Mouse (Mus musculus): ENCODE results near the gene Smc6. TPM values are rescaled to one million over a fixed set of nuclear protein-coding genes. Genes with fewer than 3 reads are reported as not detected.

The Smc6 gene
- total RNA-seq, 2 experiments from 2014 or later, result 60.5 to 62.7 TPM

DNA sequence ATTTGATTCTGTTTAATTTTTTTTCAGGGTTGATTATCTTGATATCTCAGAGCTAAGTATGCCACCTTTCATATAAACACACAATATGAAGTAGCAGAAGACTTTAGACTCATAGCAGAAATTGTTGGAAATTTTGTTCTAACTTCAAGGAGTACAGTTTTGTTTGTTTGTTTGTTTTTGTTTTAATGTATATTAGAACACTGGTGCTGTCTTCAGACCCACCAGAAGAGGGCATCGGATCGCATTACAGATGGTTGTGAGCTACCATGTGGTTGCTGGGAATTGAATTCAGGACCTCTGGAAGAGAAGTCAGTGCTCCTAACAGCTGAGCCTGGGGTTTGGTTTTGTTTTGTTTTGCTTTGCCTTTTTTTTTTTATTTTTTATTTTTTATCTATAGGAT, 20.7 kb downstream of the Smc6 start:
- DNase-seq, result no peak

DNA sequence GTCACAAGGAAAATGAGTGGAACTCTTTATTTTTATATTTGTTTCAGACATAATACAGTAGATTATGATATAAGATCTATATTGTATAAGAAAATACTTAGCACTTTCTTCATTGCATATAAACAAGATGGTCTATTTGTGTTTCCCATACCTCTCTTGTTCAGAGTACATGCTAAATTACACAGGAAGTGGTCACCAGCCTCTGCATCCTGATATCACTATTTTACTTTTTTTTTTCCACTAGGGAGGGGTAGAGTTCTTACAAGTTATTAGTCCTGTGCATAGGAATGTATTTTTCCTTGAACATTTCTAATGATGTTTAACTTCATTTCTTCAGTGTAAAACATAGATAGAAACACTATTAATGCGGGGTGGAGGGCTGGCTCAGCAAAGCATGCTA, 35.2 kb downstream of the Smc6 start:
- no peak for DNase-seq

DNA sequence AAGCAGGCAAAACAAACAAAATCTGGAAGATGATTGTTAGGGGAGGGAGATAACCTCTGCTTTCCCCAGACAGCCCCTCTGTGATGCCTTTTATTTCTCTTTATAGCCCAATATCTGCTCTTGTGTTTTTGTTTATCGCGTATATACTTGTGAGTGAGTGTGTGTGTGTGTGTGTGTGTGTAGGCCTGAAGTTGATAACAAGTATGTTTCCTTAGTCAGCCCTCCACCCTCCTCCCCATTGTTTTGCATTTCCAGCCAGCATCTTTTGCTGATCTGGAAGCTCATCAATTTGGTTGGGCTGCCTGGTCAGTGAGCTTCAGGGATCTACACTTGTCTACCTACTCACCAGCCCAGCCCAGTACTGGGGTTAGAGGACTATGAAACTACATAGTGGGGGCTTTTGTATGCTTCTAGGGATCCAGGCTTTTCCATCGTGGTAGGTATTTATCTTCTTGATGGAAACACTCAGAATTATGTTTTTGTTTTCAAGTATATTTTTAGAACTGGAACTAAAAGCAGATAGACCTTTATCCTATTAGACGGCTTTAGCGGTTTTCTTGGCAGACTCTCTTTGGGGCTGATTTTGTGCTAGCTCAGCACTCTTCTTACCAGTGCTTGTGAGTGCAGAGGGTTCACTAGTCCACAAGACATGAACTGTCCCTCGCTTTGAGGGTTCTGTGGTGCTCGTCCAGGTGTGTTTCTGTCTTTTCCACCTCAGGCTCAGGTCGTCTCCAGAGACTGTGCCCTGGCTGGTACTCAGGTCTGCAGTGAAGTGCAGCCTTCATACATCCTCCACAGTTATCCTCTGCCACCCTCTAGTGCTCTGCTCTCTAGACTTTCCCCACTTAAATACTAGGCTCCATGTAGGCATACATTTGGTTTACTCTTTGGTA, 41.3 kb downstream of the Smc6 start:
- no peak for DNase-seq

DNA sequence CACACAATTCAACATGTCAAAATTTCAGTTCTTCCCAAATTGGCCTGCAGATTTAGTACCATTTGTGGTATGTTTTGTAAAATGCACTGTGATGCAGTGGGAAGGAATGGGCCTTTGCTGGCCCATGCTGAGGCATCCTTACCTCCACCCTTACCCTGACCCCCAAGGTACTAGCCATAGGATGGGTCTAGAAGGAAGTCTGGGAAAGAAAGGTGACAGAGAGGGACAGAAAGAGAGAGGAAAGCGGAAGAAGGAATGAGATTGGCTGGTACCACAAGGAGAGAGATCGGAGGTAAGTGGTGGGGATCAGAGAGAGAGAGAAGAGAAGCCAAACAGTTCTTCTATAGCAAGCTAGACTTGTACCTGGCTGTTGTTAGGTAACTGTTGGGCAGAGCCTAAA, 45.4 kb downstream of the Smc6 start:
- DNase-seq, result no peak

DNA sequence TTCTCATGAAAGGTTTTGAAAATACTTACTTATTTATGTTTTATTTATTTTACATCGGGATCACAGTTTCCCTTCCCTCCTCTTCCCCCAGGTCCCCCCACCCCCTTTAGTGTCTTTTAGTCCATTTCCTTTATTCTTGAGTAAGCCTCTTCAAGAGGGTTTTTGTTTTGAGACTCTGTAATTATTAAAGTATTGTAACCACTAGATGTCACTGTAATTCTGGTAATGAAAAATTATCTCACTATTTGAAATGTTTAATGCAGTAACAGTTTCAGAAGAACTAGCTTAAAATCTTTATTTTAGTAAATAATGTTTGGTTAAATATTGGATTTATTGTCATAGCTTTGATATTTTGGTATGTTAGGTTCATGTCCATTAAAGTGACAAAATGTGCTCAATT, 48.2 kb downstream of the Smc6 start:
- DNase-seq, result no peak

DNA sequence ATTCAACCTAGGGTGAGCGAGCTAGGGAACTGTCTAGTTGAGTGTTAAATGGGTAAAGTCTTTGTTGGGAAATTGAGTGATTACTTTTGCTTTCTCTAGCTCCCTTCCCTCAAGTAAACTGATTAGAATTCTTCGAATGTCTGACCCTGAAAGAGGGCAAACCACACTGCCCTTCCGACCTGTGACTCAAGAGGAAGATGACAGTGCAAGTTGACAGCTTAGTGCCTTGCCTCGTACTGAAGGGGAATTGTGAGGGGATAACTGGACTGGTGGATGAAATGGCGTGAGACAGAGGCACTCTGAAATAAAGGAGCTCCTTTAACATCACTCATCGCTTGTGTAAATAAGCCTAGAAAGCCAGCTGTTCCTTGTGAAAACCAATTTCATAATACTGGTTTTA, 52.0 kb downstream of the Smc6 start:
- no peak for DNase-seq

DNA sequence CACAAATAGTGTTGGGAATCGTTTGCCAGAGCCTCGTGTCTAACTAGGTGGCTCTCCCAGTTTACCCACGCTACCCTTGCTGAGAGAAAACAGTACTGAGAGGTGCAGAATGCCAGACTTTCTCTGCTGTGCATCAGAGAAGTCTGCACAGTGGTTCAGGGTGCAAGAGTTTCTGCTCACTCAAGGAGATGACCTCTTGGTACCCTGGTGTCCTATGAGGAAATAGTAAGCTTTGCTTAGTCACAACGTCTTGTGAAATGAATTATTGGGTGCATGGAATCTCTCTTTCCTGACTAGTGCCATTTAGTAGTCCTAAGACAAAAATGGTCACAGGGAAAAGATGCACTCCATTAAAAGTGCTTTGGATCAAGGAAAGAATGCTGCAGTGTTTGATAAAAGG, 58.8 kb downstream of the Smc6 start:
- no peak for DNase-seq

DNA sequence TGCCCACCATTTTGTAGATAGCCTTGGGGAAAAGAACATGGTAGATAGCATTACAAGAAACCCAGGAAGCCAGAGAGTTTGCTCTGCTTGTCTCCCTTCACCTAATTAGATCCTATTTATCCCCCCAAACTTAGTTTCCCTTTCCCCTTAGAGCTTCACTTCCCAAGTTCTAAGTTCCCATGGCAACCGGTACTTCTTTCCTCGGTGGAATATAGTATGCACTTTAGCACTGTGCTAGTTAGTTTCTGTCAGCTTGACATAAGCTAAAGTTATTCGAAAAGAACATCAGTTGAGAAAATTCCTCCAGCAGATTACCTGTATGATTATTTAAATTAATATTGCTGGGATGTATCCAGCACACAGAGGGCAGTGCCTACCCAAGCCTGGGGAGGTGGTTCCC, 60.8 kb downstream of the Smc6 start:
- no peak for DNase-seq

DNA sequence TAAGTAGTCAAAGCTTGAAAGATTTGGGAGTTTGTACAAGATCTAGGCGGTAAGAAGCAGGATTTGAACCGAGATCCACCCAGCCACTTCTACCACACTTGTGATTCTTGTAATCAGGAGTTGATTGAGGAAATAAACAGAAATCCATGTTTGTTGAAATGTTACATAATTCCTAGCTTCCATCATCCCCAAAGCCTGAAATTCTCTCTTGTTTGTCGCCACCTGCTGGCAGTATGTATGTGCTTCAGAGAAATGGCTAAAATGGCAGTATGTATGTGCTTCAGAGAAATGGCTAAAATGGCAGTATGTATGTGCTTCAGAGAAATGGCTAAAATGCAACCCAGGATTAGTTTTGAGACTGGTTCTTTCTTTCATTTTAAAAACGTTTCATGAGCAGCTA, 71.2 kb downstream of the Smc6 start:
- DNase-seq, result peak; percentile 63

DNA sequence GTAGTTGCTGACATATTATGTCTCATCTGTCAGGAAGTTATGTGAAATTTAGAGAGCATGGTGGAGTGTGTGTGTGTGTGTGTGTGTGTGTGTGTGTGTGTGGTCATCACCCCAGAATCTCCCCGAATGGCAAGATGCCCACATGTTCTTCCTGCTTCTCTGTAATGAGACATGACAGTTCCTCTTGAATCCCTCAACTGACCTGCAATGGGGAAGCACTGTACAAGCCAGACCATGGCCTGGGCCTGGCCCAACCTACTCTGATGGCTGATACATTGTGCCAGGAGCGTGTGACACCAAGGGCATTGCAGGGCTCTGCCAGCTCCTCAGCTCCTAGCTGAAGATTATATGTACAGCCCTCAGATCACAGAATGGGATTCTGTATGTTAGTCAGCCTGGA, 72.6 kb downstream of the Smc6 start:
- no peak for DNase-seq

DNA sequence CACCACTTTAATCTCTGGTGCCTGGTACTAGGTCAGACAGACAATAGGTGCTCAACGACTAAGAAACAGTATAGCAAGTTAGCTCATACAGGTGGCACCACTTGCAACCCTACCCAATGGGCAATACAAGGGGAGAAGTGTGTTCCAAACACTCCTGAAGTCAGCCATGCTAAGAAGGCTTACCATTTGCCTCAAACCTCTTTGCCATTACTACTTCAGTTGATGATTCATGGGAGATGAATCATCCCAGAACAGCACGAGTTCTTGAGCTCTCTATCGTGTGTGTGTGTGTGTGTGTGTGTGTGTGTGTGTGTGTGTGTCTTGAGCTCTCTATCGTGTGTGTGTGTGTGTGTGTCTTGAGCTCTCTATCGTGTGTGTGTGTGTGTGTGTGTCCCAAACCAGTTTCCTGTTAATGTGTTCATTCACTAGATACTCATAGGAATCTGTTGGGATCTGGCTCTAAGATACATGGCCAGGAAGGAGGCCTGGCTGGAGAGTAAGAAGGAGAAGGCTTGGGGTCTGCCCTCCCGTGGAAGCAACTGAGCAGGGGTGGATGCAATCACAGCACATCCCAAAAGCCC, 76.4 kb downstream of the Smc6 start:
- DNase-seq, result no peak

DNA sequence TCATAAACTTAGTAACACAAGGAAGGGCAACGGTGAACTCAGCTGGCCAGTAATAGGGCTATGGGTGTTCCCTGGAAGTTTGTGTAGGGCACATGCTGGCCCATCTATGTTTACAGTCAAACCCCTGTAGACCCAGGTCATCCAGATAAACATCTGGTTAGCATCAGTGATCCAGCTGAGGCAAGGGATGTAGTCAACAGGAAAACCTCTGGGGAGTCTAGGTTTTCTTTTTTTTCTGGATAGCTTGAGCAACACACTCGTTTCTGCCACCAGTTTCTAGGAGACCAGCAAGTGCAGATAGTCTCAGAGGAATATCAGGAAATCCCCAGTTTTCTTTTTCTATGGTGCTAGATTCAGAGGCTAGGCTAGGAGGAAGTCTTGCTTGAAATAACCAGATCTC, 80.3 kb downstream of the Smc6 start:
- DNase-seq, result no peak

DNA sequence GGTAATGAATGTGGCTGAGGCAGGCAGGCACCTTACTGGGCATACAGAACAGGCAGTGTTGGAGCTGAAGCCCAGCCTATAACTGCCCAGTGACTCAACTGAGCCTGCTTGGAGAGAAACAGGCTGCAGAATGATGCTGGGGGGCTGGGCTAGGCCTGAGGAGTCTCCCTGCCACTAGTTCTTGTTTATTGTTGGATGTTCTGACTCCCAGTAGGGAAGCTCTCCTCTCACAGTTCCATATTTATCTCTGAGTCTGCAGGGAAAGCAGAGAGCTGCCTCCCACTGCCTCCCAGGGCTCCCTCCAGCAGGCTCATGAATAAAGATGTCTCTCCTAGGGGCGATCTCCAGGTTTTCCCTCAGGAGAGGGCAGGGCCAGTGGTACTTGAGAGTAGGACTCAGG, 82.7 kb downstream of the Smc6 start:
- DNase-seq, result no peak

DNA sequence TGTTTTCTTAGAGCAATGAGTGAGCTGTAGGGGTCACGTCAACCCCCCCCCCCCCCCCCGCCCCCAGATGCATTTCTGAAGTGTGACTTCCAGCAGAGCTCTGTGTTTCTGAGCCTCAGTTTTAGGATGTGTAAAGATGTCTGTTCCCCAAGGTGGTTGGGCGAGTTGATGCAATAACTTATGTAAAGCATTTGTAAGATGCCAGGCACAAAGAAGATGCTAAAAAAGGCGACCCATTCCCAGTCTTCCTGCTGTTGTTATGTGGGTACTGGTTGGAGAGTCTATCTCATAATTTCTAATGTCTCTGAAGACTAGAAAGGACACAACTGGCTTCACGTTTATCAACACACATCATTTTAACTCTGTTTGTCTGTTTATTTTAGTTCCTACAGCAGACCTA, 84.2 kb downstream of the Smc6 start:
- DNase-seq, result no peak

DNA sequence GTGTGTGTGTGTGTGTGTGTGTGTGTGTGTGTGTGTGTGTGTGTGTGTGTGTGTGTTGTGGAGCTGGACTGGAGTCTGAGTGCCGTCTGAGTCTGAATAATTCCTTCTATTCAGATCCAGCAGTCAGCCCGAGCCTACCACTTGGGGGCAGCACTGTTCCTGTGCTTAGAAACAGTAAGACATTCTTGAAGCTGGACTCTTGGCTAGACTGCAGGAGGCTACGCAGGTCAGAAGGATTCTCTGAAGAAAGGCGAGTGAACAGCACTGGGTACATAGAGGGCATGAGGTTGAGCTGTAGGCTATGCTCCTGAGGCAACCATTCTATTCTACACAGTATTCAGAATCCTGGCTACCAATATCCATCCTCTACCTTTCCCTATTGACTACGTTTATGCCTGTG, 85.2 kb downstream of the Smc6 start:
- peak; percentile 85 for DNase-seq

DNA sequence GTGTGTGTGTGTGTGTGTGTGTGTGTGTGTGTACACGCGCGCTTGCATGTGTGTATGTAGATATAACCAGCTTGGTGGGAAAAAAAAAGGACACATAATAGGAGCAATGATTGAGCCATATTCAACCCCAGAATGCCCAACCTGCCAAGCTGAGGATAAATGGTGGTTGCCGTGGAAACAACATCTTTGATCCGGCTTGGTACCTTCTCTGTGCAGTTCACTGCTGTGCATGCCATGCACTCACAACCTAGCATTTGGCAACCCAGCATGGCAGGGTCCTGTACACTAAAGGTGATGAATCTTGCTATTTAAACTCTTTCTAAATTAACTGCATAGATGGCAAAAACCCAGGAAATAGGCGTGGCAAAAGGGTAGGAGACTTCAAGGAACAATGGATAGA, 96.7 kb downstream of the Smc6 start:
- DNase-seq, result no peak

DNA sequence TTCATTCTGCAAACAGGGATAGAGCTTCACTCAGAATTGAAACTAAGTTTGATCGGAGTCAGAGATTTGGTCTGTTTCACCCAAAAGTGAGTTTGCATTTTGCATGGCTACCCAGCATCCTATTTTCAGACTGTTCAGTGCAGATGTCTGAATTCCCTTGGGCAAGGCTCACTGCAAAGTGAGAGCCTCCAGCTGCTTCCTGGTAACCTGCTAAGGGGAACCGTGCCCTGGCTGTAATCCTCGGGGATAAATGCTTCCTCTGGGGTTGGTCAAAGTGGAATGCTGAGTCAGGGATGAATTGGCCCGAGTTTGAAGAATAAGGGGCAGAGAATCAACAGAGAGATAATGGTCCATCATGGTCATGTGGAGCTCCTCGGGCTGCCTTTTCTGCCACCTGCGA, 99.2 kb downstream of the Smc6 start:
- DNase-seq, result no peak

DNA sequence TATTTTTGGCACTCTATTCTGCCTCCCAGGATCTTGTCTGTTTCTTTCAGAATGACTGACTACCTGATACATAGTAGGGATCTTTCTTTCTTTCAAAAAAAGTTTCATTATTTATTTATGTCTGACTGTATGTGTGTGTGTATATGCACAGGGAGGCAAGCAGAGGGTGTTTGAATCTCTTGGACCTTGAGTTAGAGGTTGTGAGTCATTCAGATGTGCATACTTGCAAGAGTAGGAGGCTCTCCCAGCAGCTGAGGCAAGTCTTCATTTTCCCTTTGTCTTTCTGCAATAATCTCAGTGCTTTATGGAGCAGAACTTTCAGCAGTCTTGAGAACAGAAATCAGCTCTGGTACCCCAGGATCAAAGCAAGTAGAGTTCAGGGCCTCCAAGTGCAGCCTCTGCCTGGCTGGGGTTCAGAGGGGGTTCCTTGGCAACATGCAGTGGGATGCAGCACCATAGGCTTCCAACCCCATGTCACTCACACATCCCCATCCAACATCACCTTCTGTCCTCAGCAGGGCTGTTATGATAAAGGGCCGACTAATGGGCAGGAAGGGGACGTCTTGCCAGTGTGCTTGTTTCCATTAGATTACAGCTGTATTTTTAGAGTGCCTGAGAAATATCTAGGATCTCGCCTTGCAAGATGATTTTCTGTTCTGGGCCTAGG, 101.5 kb downstream of the Smc6 start:
- no peak for DNase-seq

Small RNA genes within 50 kb of the gene (microRNA-seq; reads per million reads assigned to microRNA genes)
- 0 to 0.41 reads per million in 2 experiments for gene Mir7675

Other genes with a start within 250 kb of the Smc6 start
- under 1 TPM; 0.12 to 0.36 TPM for gene Kcns3, start 114.8 kb upstream of the Smc6 start, total RNA-seq (2021)
- not detected for gene Msgn1, start 56.9 kb upstream of the Smc6 start, total RNA-seq (2021)
- 1 to 10 TPM; 7.1 to 7.3 TPM for gene Gen1, start 85 bp upstream of the Smc6 start, total RNA-seq (2021)
- gene Vsnl1, start 170.7 kb downstream of the Smc6 start, total RNA-seq (2021), result 1 to 10 TPM; 3.6 to 5.0 TPM
- gene Rad51ap2, start 190.2 kb downstream of the Smc6 start, total RNA-seq (2021), result not detected